Mouse (Mus musculus) mature B cell (primary cell): Measurements from ENCODE around the gene Crkl.

Experiments used
- in situ Hi-C: fragments of 300-500 bp; cut with MboI; formaldehyde crosslinking; loops from 2 replicates; pipeline ENCODE4 v1.14.3; 2019

Crkl gene

DNA sequence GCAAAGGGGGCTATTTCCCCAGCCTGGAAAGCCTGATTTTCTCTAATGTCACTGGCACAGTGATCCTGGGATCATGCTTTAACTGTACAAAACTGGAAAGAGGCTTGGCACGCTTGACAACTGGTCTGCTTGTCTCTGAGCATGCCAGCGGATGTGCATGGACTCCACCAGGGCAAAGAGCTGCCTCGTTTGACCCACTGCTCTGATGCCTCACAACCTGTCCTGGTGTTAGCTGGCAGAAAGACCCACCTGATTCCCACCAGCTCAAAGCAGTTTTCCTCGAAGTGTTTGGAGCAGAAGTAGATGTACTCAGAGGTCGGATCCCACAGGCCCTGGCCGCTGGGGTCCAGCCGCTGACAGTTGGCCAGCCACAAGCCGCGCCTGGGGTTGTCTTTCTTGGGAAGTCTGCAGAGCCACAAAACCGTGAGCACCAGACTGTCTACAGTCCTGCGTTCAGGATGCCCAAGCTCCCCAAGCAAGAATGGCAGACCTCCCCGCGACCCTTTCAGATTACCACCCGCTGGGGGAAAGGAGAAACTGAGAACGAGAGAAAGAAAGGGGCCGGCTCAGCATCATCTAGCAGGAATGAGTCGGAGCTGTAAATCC, 78.3 kb downstream of the Crkl start:
- in situ Hi-C loops: no loop called here

DNA sequence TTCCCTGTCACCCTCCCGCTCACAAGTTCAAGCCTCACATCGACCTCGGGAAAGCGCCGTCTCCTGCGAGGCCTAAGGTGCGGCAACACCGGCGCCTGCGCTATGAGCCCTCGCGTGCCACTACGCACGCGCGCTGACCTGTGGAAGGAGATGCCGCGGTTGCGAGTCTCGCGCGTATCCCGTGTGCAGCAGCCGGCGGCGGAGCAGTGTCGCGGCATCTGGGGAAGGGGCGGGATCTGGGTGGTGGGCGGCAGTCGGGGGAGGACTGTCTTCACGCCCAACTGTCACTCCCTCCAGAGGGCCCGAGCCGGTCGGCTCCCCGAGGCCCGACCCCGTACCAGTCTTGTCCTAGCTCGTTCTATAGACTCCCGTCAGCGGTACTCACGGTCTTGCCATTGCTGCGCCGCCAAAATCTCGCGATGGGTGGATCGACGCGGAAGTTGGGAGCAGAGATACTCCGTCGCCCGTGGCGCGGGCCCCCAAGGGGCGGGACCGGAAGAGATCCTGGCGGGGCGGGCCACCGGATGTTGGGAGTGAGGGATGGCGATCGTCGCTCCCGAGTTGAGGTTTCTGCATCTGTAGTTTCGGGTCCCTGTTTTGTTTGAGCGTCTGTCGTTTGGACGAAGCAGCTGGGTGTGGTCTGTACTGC, 79.0 kb downstream of the Crkl start, which contains the start of gene Thap7:
Gene Thap7, minus strand, starts transcription at position 497 of the 649 bp plus-strand sequence.
- in situ Hi-C loops: no loop called here

DNA sequence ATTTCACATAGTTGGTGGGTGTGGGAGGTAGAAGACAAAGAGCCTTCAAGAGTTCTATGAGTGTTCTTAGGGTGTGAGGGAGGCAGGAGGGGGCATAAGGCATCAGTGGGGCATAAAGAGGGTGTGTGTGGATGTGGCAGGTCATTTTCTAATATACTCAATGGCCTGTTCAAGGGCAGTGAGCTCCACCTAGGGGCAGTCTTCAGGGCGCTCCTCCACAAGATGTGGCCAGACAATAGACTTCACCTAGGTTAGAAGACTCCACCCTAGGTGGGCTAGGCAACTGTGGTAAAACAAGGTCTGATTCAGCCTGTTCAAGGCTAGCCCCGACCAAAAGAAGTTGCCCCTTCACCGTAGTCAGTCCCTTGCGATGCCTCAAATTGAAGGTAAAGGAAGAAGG, 80.5 kb downstream of the Crkl start:
- in situ Hi-C loops: no loop called here

DNA sequence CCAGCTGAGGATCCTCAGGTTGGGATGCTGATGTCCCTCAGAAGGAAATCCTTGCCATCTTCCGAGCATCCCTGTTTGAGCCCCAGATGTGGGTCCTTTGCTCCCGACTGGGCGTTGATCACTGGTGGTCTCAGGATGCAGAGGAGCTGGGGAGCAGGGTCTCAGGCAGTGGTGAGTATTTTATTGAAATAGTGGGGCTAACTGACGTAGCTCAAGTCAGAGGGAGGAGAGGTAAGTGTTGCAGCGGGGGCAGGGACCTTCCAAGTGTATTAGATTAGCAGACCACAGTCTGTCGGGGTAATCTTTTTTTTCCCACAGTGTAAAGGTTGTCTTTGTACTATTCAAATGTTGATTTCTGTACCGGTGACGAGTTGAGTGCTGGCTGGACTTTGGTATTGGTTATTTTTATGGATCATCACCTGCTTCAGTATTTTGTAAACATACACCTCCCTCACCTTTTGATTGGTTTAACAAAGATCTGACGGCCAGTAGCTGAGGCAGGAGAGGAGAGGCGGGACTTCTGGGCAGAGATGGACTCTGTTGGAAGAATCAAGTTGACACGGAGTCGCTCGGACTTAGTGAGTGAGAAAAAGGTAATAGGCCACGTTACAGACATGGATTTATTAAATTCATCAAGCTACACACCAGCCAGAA, 81.0 kb downstream of the Crkl start:
- in situ Hi-C loops: no loop called here

DNA sequence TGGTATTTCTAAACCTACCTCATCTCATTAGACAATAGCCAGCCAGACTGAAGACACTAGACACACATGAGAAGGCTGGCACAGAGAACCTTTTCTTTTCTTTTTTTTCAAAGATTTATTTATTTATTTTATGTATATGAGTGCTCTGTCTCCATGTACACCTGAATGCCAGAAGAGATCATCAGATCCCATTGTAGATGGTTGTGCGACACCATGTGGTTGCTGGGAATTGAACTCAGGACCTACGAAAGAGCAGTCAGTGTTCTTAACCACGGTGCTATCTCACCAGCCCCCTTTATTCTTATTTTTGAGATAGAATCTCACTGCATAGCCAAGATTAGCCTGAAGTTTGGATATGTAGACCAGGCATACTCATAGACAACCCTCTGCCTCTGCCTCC, 84.8 kb downstream of the Crkl start:
- in situ Hi-C loops: no loop called here
